In genomic region chr10:95563851-95564845, GRCm38 (mm10) we compare ENCODE assay signal across 7 mouse cellular contexts. TPM values are rescaled to one million over a fixed set of nuclear protein-coding genes. Genes with fewer than 3 reads are reported as not detected.
A peak's percentile ranks its signal among the peaks of the same experiment; 100 is the strongest.
DNase-seq lines count a peak whose midpoint lies in the region; ATAC-seq and TF ChIP-seq lines count a peak whose summit lies in the region.

TSS of gene Nudt4 (minus strand) at chr10:95564146.

- 2% methylated on average over 49 of the region's 97 CpGs for WGBS in intestine, postnatal 0 days
- 2% methylated on average over 67 of the region's 97 CpGs for WGBS in limb, embryonic 11.5 days
- WGBS in midbrain, embryonic 14.5 days: 1% methylated on average over 70 of the region's 97 CpGs
- WGBS in spleen, adult 2 months: 1% methylated on average over 72 of the region's 97 CpGs

- peak within 1 kb of the TSS; percentile 96 for H3K9ac ChIP-seq in intestine, postnatal 0 days (ENCODE audit: low read depth, low read length)
- H3K9ac ChIP-seq in limb, embryonic 11.5 days (ENCODE audit: low read length): peak within 1 kb of the TSS; percentile 95
- H3K9ac ChIP-seq in midbrain, embryonic 14.5 days (replicated peaks; ENCODE audit: low read length): peak within 1 kb of the TSS; percentile 87

- no peaks in the 10 kb centered on the region for H3K9me3 ChIP-seq in intestine, postnatal 0 days (ENCODE audit: control insufficient read depth)
- H3K9me3 ChIP-seq in limb, embryonic 11.5 days (ENCODE audit: control insufficient read depth, low read length): no peaks in the 10 kb centered on the region
- no peaks in the 10 kb centered on the region for H3K9me3 ChIP-seq in midbrain, embryonic 14.5 days (ENCODE audit: control insufficient read depth, low read length)

- peak within 1 kb of the TSS; percentile 94 for H3K27ac ChIP-seq in intestine, postnatal 0 days (ENCODE audit: low read depth, low read length)
- peak within 1 kb of the TSS; percentile 74 for H3K27ac ChIP-seq in limb, embryonic 11.5 days (replicated peaks; ENCODE audit: low read depth, low read length)
- peak within 1 kb of the TSS; percentile 92 for H3K27ac ChIP-seq in midbrain, embryonic 14.5 days (replicated peaks; ENCODE audit: low read depth, low read length)
- H3K27ac ChIP-seq in spleen, adult 2 months (ENCODE audit: insufficient read depth, low read length): peak within 1 kb of the TSS; percentile 81

- peak within 1 kb of the TSS; percentile 72 for H3K4me2 ChIP-seq in intestine, postnatal 0 days (replicated peaks; ENCODE audit: low read depth)
- peak within 1 kb of the TSS; percentile 80 for H3K4me2 ChIP-seq in limb, embryonic 11.5 days (ENCODE audit: low read depth, severe bottlenecking)
- peak within 1 kb of the TSS; percentile 86 for H3K4me2 ChIP-seq in midbrain, embryonic 14.5 days (ENCODE audit: low read length)

- peak; percentile 18; the same call in 1 of the 2 replicates for TF ChIP-seq POLR2A in spleen, adult 2 months (IDR thresholded peaks at IDR 0.05; ENCODE audit: low read depth, low read length)

- peak within 1 kb of the TSS; percentile 97 for H3K4me3 ChIP-seq in intestine, postnatal 0 days (ENCODE audit: low read depth, low read length)
- peak within 1 kb of the TSS; percentile 95 for H3K4me3 ChIP-seq in limb, embryonic 11.5 days (ENCODE audit: low read depth, low read length)
- peak within 1 kb of the TSS; percentile 87 for H3K4me3 ChIP-seq in midbrain, embryonic 14.5 days (replicated peaks; ENCODE audit: low read depth, low read length)
- H3K4me3 ChIP-seq in spleen, adult 2 months (ENCODE audit: extremely low read depth, insufficient read depth, insufficient read length): peak within 1 kb of the TSS; percentile 70

- TF ChIP-seq CTCF in intestine, postnatal 0 days (IDR thresholded peaks at IDR 0.05; ENCODE audit: low read depth): no peak
- TF ChIP-seq CTCF in spleen, adult 2 months (IDR thresholded peaks at IDR 0.05; ENCODE audit: extremely low read depth, insufficient read depth, insufficient read length, insufficient replicate concordance): no peak

- no peaks in the 10 kb centered on the region for H3K4me1 ChIP-seq in intestine, postnatal 0 days (replicated peaks; ENCODE audit: control insufficient read depth, insufficient read depth, low read length)
- H3K4me1 ChIP-seq in limb, embryonic 11.5 days (ENCODE audit: control insufficient read depth, insufficient read depth, low read length): peaks cover 13% of the 10 kb centered on the region; the same call in 1 of the 2 replicates
- H3K4me1 ChIP-seq in midbrain, embryonic 14.5 days (ENCODE audit: control insufficient read depth, insufficient read depth, low read length): peaks cover 21% of the 10 kb centered on the region; the same call in 1 of the 2 replicates
- peaks cover 12% of the 10 kb centered on the region; the same call in 1 of the 2 replicates for H3K4me1 ChIP-seq in spleen, adult 2 months (ENCODE audit: control insufficient read depth, insufficient read depth, insufficient read length)

- ATAC-seq in intestine, postnatal 0 days: peak; percentile 94
- peak; percentile 84 for ATAC-seq in limb, embryonic 11.5 days (ENCODE audit: insufficient number of reproducible peaks, low FRiP score, low TSS enrichment, low read depth)
- peak; percentile 92 for ATAC-seq in midbrain, embryonic 14.5 days (ENCODE audit: low FRiP score, low TSS enrichment)

- peak; percentile 95 for DNase-seq in adrenal gland, postnatal 10 days
- DNase-seq in embryo, embryonic 9.5 days (ENCODE audit: extremely low spot score): peak; percentile 87
- DNase-seq in gonadal fat pad, adult 2 months (ENCODE audit: low read depth): no peak
- peak; percentile 87 for DNase-seq in limb, embryonic 11.5 days (ENCODE audit: low spot score)
- peak; percentile 98 for DNase-seq in midbrain, embryonic 14.5 days
- peak; percentile 79 for DNase-seq in spleen, adult 2 months (ENCODE audit: low read depth in 1 of 2, low spot score in 2 of 2)

- no peaks in the 10 kb centered on the region for H3K36me3 ChIP-seq in intestine, postnatal 0 days (ENCODE audit: control insufficient read depth, insufficient read depth)
- H3K36me3 ChIP-seq in limb, embryonic 11.5 days (ENCODE audit: control insufficient read depth, insufficient read depth, low read length): no peaks in the 10 kb centered on the region
- no peaks in the 10 kb centered on the region for H3K36me3 ChIP-seq in midbrain, embryonic 14.5 days (ENCODE audit: control insufficient read depth, insufficient read depth, low read length)
- H3K36me3 ChIP-seq in spleen, adult 2 months (ENCODE audit: control insufficient read depth, insufficient read depth, low read length): no peaks in the 10 kb centered on the region

- no peaks in the 10 kb centered on the region for H3K27me3 ChIP-seq in intestine, postnatal 0 days (replicated peaks; ENCODE audit: control insufficient read depth, insufficient read depth, low read length)
- no peaks in the 10 kb centered on the region for H3K27me3 ChIP-seq in limb, embryonic 11.5 days (ENCODE audit: control insufficient read depth, insufficient read depth, low read length)
- H3K27me3 ChIP-seq in midbrain, embryonic 14.5 days (ENCODE audit: control insufficient read depth, insufficient read depth, low read length): no peaks in the 10 kb centered on the region
- no peaks in the 10 kb centered on the region for H3K27me3 ChIP-seq in spleen, adult 2 months (ENCODE audit: control insufficient read depth, insufficient read depth, low read length)

RNA-seq across cellular contexts. Expression of gene Nudt4, which starts in this region (rescaled TPM):
- total RNA-seq in adrenal gland, postnatal 10 days (2021): 100 to 1,000 TPM; 106 to 108 TPM
- 41.0 and 43.6 TPM in 2 replicates for polyA plus RNA-seq in gonadal fat pad, adult 2 months (2012; rRNA removed)
- polyA plus RNA-seq in intestine, postnatal 0 days (2015; fragmentation: Nextera tagmentation; extraction: Ambion mirVana): 105 and 107 TPM in 2 replicates
- polyA plus RNA-seq in limb, embryonic 11.5 days (2014; fragmentation: Nextera tagmentation; extraction: Ambion mirVana): 99.7 and 106 TPM in 2 replicates
- 64.9 and 80.0 TPM in 2 replicates for polyA plus RNA-seq in midbrain, embryonic 14.5 days (2014; fragmentation: Nextera tagmentation; extraction: Ambion mirVana)
- polyA plus RNA-seq in spleen, adult 2 months (2012; rRNA removed): 8.0 and 9.9 TPM in 2 replicates
